Mouse (Mus musculus) stomach, embryonic 14.5 days (tissue): ENCODE results near the gene Nr5a2. TPM values are rescaled to one million over a fixed set of nuclear protein-coding genes. Genes with fewer than 3 reads are reported as not detected.

Experiments used
- ATAC-seq: fragments of 200-750 bp; cut with Nextera tagmentation; 2 replicates; pipeline ENCODE4 v1.8.0; 2017; ENCODE audit warnings: low read depth, moderate TSS enrichment; ENCODE audit not compliant: insufficient number of reproducible peaks, insufficient read depth, low FRiP score
- H3K27ac ChIP-seq: fragments of 300-500 bp; sonication (generic); 2 replicates; pipeline ENCODE4 v1.5.1; 2014; ENCODE audit warnings: mild to moderate bottlenecking, low read length, moderate library complexity, mixed read lengths
- H3K27me3 ChIP-seq: fragments of 300-500 bp; sonication (generic); 2 replicates; pipeline ENCODE4 v1.6.1; 2014; ENCODE audit warnings: low read length, control low read depth, mixed read lengths; ENCODE audit not compliant: control insufficient read depth, insufficient read depth
- H3K36me3 ChIP-seq: fragments of 300-500 bp; sonication (generic); 2 replicates; pipeline ENCODE4 v1.6.1; 2014; ENCODE audit warnings: mild to moderate bottlenecking, control low read depth, low read length, moderate library complexity, mixed read lengths; ENCODE audit not compliant: control insufficient read depth, insufficient read depth
- H3K4me1 ChIP-seq: fragments of 300-500 bp; sonication (generic); 2 replicates; pipeline ENCODE4 v1.6.1; 2014; ENCODE audit warnings: low read length, control low read depth, mixed read lengths; ENCODE audit not compliant: control insufficient read depth, insufficient read depth
- H3K4me2 ChIP-seq: fragments of 300-500 bp; sonication (generic); replicated peaks from 2 replicates; pipeline ENCODE4 v1.6.1; 2014; ENCODE audit warnings: low read depth, low read length, control low read depth
- H3K4me3 ChIP-seq: fragments of 300-500 bp; sonication (generic); 2 replicates; pipeline ENCODE4 v1.5.1; 2014; ENCODE audit warnings: low read depth, low read length, control low read depth
- H3K9ac ChIP-seq: fragments of 300-500 bp; sonication (generic); replicated peaks from 2 replicates; pipeline ENCODE4 v1.6.1; 2014; ENCODE audit warnings: low read depth, mild to moderate bottlenecking, control low read depth, low read length, moderate library complexity, mixed read lengths
- H3K9me3 ChIP-seq: fragments of 300-500 bp; sonication (generic); 2 replicates; pipeline ENCODE4 v1.6.1; 2016; ENCODE audit warnings: low read depth, low read length, control low read depth; ENCODE audit not compliant: control insufficient read depth
- WGBS: fragments of 180-500 bp; shearing (Covaris S2); extraction: QIAGEN DNeasy Blood & Tissue Kit; methylation state at CpG from one replicate; pipeline ENCODE4 v1.1.7; 2014; 5-methylcytosine and 5-hydroxymethylcytosine counted together
- polyA plus RNA-seq: library from polyadenylated mRNA; unstranded; fragments of >200 nt; fragmentation: Nextera tagmentation; extraction: Ambion mirVana; gene quantifications from 2 replicates; pipeline ENCODE4 v1.2.1, GENCODE M21; 2014

The Nr5a2 gene
- polyA plus RNA-seq, 1 experiment from 2014 or later: 1.4 TPM

DNA sequence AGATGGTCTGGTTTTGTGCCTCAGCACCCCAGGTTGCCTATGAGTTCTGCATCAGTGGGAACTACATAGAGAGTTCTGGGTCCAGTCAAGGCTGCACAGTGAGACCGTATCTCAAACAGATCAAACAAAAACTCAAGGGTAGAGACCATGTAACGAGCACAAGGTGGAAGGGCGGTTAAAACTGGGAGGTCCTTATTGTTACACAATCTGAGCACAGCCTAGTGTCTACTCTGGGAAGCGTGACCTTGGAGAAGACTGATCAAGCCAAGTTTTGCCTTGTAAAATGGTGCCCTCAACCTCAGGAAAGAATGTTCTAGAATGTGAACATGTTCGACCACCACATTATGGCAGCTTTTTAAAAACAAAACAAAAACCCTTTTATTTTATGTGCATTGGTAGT, 12.8 kb upstream of the Nr5a2 start:
- H3K4me1 ChIP-seq: no peaks in the 10 kb centered on the region
- H3K9ac ChIP-seq: no peak overlapping the region
- 83% methylated on average over 5 of the region's 5 CpGs for WGBS
- H3K27me3 ChIP-seq: no peaks in the 10 kb centered on the region
- no peaks in the 10 kb centered on the region for H3K9me3 ChIP-seq
- ATAC-seq: no peak
- no peak overlapping the region for H3K4me2 ChIP-seq
- H3K4me3 ChIP-seq: no peak overlapping the region
- H3K36me3 ChIP-seq: no peaks in the 10 kb centered on the region
- no peak overlapping the region for H3K27ac ChIP-seq

DNA sequence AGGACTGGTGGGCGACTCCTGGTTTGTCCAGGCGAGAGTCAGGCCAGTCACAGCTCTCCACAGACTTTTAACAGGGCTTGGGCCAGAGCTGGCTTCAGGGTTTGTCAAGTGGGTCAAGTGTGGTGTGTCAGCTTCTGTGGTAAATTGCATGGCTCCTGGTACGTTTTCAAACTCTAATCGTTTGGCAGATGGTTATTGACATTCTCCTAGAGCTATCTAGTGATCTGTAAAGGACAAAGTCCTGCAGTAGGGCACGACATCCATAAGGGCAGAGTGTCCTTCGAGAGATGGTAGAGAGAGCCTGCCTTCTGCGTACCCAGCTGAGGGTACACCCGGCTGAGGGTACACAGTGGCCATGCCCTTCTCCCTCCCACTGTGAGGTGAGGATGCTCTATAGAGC, 10.7 kb upstream of the Nr5a2 start:
- H3K9me3 ChIP-seq: no peaks in the 10 kb centered on the region
- 76% methylated on average over 8 of the region's 8 CpGs for WGBS
- H3K27ac ChIP-seq: no peak overlapping the region
- ATAC-seq: no peak
- H3K36me3 ChIP-seq: no peaks in the 10 kb centered on the region
- no peak overlapping the region for H3K4me2 ChIP-seq
- no peak overlapping the region for H3K4me3 ChIP-seq
- H3K27me3 ChIP-seq: no peaks in the 10 kb centered on the region
- H3K9ac ChIP-seq: no peak overlapping the region
- H3K4me1 ChIP-seq: no peaks in the 10 kb centered on the region

DNA sequence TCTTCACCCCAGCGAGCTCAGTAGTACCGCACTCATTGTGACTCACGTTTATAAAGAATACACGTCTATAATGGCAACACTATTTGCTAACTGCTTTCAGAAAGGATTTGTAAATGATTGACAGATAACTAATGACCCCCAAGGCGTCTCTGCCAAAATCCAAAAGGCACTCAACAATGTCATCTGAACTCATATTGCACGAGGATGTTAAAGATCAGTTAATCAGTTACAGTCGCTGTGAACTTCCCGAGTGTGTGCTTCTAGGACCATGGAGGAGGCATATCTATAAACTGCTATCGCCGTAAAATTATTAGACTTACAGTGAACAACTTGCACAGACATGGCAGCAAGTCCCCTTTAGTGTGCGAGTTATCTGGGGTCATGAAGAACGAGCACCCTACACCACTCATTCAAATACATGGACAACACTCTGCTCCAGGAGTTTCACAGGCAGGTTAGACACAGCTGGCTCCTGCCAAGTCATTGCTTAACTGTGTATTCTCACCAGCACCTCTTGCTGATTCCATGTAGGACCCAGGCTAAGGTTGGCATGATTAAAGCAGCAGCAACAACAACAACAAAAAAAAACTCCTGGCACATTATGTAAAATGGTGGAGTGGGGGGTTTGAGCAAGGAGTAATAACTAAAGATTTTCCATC, 6.6 kb upstream of the Nr5a2 start:
- Histone ChIP-seq H3K4me2 (no peak overlapping the region), H3K9me3 (no peaks in the 10 kb centered on the region), H3K4me3 (no peak overlapping the region), H3K4me1 (no peaks in the 10 kb centered on the region), H3K9ac (no peak overlapping the region), H3K27ac (no peak overlapping the region), H3K27me3 (no peaks in the 10 kb centered on the region), H3K36me3 (no peaks in the 10 kb centered on the region)
- no peak for ATAC-seq
- 66% methylated on average over 12 of the region's 12 CpGs for WGBS

DNA sequence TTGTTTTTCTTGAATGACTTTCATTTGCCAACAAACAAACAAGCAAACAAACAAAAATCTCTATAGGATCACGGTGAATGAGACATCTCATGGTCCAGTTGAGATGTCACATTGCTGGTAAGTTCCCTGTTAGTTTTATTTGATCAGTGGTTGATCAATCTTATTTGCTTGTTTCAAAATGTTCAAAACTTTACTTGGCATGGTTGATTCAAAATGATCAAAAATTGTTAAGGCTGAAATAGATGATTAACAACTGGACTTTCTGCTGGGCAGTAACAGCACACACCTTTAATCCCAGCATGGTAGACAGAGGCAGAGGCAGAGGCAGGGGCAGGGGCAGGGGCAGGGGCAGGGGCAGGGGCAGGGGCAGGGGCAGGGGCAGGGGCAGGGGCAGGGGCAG, 757 bp downstream of the Nr5a2 start:
- peaks cover 11% of the 10 kb centered on the region; the same call in 1 of the 2 replicates for H3K27me3 ChIP-seq
- no peak overlapping the region for H3K4me2 ChIP-seq
- 56% methylated on average over 1 of the region's 1 CpGs for WGBS
- no peak for ATAC-seq
- no peak overlapping the region; the same call in 1 of the 2 replicates for H3K9ac ChIP-seq
- no peaks in the 10 kb centered on the region for H3K4me1 ChIP-seq
- H3K4me3 ChIP-seq: 0 out of 2 replicates have a peak overlapping the region, but pooled peaks have one; percentile 9
- H3K36me3 ChIP-seq: no peaks in the 10 kb centered on the region
- H3K9me3 ChIP-seq: no peaks in the 10 kb centered on the region
- H3K27ac ChIP-seq: no peak overlapping the region

DNA sequence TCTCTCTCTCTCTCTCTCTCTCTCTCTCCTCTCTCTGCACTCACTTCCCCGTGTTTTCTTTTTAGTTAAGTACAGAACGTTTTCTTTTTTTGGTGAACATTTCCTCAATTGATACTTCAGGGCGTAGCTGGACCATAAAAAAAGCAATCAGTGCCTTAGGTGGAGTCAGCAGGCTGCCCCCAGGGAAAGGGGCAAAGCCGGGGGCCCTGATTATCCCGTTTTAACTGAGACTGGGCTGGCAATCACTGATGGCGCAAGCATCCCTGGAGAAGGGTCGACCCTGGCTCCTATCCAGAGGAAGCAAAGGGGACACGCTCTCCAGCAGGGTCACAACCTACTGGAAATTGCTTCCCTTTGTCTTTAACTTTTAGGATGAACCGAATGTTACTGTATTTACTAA, 1.6 kb downstream of the Nr5a2 start:
- Histone ChIP-seq H3K9me3 (no peaks in the 10 kb centered on the region), H3K27ac (no peak overlapping the region), H3K27me3 (peaks cover 17% of the 10 kb centered on the region; the same call in 1 of the 2 replicates), H3K9ac (no peak overlapping the region; the same call in 1 of the 2 replicates), H3K4me2 (0 out of 2 replicates have a peak overlapping the region, but pooled peaks have one; percentile 10), H3K4me1 (no peaks in the 10 kb centered on the region), H3K4me3 (peak overlapping the region; percentile 9; the same call in 1 of the 2 replicates), H3K36me3 (no peaks in the 10 kb centered on the region)
- no peak for ATAC-seq
- WGBS: 10% methylated on average over 9 of the region's 9 CpGs

DNA sequence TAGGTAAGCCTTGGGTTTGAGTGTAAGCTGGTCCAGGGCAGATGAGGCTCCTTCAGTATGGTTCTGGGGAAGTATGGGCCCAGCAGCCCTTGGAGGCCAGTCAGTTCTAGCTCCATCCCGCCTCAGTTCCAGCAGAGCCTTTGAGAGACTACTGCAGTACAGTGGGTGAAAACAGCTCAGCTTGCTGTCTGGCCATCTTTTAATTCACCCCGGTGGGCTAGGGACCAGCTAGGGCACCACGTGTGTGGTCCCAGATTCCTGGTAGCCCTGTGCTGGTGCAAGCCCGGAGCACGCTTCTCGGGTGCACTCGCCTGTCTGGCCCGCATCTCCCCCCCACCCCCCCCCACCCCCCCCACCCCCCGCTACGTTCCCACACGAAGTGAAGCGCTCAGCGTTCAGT, 2.1 kb downstream of the Nr5a2 start:
- Histone ChIP-seq H3K9ac (no peak overlapping the region), H3K27me3 (peaks cover 17% of the 10 kb centered on the region; the same call in 1 of the 2 replicates), H3K4me2 (peak overlapping the region; percentile 23), H3K36me3 (no peaks in the 10 kb centered on the region), H3K27ac (no peak overlapping the region), H3K4me3 (no peak overlapping the region), H3K4me1 (no peaks in the 10 kb centered on the region), H3K9me3 (no peaks in the 10 kb centered on the region)
- ATAC-seq: no peak
- 4% methylated on average over 13 of the region's 13 CpGs for WGBS

DNA sequence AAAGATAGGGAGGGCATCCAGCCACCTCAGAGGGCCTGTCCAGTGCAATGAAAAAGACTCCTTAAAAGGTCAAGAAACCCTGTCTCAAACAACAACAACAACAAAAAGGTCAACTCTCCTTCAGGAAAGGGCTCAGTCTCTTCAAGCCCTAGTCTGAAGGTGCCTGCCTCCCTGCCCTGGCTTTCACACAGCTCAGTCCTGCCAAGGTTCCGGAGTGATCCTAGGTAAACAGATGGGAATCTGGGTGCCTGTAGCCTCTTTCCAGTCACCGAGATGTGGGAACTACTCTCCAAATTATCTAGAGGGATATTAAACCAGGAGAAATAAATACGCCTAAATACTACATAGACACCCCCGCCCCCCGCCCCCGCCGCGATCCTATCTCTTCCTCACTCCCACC, 2.6 kb downstream of the Nr5a2 start:
- no peak for ATAC-seq
- Histone ChIP-seq H3K9me3 (no peaks in the 10 kb centered on the region), H3K9ac (no peak overlapping the region), H3K4me2 (peak overlapping the region; percentile 23), H3K36me3 (no peaks in the 10 kb centered on the region), H3K4me1 (peaks cover 4% of the 10 kb centered on the region; the same call in 1 of the 2 replicates), H3K4me3 (no peak overlapping the region), H3K27me3 (peaks cover 20% of the 10 kb centered on the region), H3K27ac (no peak overlapping the region)
- WGBS: 24% methylated on average over 8 of the region's 8 CpGs

DNA sequence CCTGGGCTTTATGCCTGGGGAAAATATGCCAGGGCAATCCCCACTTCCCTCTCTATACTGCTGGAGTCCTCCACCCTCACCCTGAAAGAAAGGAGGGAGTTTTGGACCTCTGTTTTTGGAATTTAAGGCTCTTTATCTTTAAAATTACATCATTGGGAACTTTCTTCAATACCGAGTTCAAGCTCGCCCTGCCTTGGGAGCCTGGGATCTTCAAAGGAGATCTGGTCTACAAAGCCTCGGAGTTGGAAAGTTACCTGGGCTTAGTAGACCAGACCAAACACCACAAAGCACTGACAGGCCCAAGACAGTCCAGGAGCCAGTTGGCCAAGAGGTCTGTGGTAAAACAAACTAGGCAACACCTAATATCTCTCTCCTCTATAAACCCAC, 6.1 kb downstream of the Nr5a2 start:
- Histone ChIP-seq H3K4me2 (no peak overlapping the region), H3K4me1 (peaks cover 10% of the 10 kb centered on the region), H3K9ac (no peak overlapping the region), H3K27ac (no peak overlapping the region), H3K27me3 (peaks cover 46% of the 10 kb centered on the region), H3K4me3 (no peak overlapping the region), H3K36me3 (no peaks in the 10 kb centered on the region), H3K9me3 (no peaks in the 10 kb centered on the region)
- ATAC-seq: no peak
- WGBS: 42% methylated on average over 3 of the region's 3 CpGs
